Mouse (Mus musculus) right cerebral cortex, postnatal 14 days (tissue): ENCODE data around the gene Mllt10.

Experiments
- DNase-seq: peaks from one replicate; pipeline ENCODE4 v3.0.0; 2022

The Mllt10 gene

GRCm38 (mm10) chr2:18055016-18055928 lies at the start of gene Mllt10:
TSS of gene Mllt10 (plus strand) at chr2:18055237.
- DNase-seq: no peak

GRCm38 (mm10) chr2:18011226-18011625 lies 43.8 kb upstream of the Mllt10 start:
- DNase-seq: no peak

DNA sequence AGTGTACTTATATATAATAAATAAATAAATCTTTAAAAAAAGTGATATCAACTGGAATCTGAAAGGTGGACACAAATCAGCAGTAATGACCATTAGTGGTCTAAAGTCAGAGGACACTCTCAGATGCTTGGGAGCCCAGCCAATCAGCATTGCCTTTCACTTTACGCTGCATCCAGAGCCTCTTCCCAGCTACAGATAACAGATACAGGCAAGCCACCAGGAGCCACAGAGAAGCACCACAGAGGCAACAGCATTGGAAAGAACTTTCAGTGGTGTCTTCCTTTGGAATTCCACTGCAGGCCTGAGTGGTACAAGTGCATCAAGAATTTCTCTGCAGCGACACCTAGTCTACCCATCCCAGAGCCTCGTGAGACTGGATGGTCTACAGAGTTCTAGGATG lies 42.2 kb upstream of the Mllt10 start:
- DNase-seq: no peak

GRCm38 (mm10) chr2:18015581-18015980 lies 39.5 kb upstream of the Mllt10 start:
- no peak for DNase-seq

DNA sequence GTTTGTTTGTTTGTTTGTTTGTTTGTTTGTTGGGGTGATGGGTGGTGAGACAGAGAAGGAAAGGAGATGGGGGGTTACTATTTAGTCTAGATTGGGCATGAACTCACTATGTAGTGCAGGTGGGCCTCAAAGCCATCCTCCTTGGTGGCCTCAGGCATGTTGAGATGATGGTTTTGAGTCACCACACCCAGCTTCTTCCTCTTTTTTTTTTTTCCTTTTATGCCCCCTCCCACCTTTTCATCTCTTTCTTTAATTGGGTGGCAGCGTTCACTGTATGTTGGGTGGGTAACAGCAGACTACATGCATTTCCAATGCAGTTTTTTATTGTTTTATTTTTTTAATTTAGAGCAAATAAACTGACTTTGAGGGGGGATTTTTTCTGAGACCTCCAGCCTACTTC lies 38.4 kb upstream of the Mllt10 start:
- no peak for DNase-seq

- DNase-seq: no peak
Measured at GRCm38 (mm10) chr2:18017321-18017720, 37.7 kb upstream of the Mllt10 start.

GRCm38 (mm10) chr2:18019122-18019521 lies 35.9 kb upstream of the Mllt10 start:
- DNase-seq: no peak

GRCm38 (mm10) chr2:18022886-18023285 lies 32.2 kb upstream of the Mllt10 start:
- no peak for DNase-seq

DNA sequence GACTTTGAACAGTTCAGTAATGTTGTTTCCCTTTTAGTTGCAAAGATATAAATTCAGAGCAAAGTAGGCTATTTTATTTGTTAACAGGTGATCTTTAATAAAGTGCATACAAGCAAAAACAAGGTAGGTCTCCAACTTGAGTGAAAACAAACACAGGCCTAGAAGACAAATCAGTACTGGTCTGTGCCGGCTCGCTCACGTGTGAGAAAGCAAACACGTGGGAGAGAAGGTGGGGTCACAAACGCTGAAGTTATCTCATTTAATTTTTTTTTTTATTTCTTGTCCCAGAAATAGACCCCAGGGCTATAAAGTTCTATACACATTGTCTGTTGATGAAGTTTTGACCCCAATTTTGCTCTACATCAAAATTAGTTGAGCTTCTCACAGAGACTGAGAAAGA lies 29.9 kb upstream of the Mllt10 start:
- no peak for DNase-seq

DNA sequence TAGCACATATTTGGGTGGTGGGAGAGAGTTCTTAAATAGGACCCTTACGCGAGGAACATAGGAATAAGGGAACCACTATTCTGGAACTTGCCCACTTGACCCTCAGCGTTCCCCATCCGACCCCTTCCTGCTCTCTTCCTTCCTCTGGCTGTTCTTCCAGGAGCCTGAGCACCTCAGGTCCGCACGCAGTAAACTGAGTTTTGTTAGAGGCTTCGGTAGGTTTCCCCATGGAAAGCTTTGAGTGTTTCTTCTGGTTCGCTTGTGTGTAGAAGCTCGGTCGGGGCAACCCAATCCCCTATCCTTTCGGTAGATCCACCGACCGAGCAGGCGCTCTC lies 29.3 kb upstream of the Mllt10 start:
- DNase-seq: no peak

DNA sequence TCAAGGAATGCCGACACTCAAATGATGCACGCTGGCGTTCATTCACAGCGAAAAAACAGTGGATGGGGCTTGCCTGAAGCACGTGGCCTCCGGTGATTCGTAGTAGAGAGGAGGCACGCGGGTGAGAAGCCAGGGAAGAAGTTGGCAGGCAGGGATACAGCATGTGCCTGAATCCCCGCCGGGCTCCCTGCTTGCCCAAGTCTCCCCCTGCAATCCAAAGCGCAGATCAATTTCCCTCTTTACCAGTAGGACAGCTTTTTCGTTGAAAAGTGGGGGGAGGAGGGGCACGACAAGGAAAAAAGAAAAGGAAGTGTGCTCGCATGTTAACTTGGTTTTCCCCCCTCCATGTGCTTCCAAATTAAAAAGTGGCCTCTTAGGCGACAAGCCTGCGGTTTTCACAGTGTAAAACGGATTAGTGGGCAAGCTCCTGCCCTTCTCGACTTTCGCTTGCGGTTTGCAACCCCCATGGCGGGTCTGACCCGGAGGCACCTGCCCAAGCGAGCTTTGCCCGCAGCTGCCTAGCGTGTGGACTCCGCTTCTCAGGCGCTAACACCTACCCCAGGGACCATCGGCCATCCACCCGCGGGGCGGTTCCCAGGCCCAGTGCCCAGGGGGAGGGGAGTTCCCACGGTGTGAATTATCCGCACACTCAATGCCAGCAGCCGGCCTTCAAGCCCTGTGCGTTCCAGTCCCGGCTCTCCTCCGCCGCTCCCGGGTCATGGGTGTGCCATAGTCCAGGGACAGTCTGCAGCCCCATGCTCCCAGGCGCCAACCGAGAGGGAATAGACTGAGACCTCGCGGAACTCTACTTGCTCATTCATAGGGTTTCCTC lies 28.7 kb upstream of the Mllt10 start:
- DNase-seq: peak; percentile 33

- peak; percentile 90 for DNase-seq
Measured at GRCm38 (mm10) chr2:18027448-18028139, 27.4 kb upstream of the Mllt10 start.

DNA sequence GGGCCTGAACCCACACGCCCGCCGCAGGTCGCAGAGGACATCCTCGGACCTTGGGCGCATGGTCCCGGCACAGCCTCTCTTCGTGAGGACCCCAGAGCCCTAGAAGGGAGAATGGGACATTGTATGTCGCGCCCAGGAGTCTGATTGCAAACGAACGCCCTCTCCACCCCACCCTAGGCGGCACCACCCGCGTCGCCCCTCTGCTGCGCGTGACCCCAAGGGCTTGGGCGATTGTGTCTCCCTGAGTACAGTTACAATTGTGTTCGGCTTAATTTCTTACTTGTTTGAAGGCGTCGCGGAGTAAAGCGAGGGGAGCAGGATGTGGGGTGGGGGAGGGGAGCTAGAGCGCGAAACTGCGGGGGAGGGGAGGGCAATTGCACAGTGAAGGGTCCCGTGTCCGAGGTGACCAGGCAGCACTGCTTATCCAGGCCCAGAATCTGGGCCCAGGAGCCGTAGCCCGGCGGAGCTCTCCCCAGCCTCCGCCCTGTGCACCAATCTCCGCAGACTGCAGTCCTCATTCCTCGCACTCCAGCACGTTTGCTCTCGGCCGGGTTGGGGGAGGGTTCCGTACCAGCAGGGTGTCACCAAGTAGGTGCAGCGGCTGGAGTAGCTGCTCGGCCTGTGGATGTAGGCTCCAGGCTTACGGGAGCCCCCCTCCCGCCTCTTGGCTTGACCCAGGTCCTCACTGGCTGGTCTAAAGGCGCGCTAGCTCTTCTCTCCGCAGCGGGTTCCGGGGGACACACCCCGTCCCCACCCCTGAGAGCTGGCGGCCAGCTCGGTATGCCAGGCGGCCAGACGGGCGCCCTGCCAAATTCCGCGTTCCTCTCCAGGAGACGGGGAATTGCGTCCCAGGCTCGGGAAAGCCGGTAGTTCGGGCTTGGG lies 26.7 kb upstream of the Mllt10 start:
- peak; percentile 85 for DNase-seq

GRCm38 (mm10) chr2:18029656-18030055 lies 25.4 kb upstream of the Mllt10 start:
- DNase-seq: no peak

GRCm38 (mm10) chr2:18030581-18030980 lies 24.5 kb upstream of the Mllt10 start:
- DNase-seq: no peak

DNA sequence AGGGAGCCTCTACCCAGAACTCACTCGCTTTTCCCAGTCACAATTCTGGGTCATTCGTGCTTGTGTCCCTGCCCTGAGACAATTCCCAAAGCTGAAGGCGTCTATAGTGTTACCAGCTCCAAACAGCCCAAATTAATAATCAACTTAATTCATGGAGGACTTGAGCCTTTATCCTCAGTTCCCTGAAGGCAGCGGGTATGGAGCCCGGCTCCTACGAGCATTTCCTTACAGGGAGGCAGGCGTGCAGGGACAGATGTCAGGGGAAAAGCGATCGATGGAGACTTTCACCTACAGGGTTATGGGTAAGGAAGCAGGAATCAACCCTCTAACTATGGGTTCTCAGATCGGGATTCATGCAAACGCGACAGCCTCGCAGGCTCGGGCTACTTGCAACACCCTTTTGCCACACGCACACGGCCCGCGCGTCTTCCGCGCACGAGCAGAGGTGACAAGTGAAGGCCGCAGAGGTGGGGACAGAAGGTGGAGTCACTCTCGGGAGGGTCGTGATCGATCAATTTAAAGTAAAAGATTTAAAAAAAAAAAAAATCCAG lies 23.7 kb upstream of the Mllt10 start:
- peak; percentile 16 for DNase-seq

DNA sequence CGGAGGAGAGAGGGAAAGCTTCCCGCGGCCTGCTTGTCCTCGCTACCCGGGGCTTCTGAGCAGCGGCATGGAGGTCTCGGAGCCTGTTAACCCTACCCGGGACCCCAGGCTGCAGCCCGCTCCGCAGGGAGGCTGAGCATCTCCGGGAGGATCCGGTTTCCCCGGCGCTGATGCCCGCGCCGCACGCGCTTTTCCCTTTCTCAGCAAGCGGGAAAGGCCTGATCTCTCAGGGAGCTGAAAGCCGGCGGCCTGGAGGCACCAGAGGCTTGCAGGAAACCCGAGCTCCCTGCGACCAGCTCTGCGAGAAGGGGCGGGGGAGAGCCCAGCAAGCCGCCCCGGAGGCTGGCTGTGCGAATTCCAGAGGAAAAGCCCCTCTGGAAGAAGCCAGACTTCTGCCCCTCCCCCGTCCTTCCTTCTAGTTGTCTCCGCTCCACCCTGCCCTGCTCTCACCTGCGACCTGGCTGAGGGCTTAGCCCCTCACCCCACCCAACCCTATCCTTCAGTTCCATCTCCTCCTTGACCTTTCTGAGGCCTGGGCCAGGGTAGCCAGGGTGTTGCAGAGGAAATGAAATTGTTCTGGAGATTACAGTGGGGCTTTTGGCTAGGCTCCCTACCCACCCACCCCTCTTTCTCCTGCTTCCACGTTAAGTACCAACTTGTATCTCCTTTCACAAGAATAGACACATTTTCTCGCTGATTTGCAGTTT lies 23.1 kb upstream of the Mllt10 start:
- DNase-seq: peak; percentile 55

- no peak for DNase-seq
Measured at GRCm38 (mm10) chr2:18032538-18032895, 22.5 kb upstream of the Mllt10 start.

DNA sequence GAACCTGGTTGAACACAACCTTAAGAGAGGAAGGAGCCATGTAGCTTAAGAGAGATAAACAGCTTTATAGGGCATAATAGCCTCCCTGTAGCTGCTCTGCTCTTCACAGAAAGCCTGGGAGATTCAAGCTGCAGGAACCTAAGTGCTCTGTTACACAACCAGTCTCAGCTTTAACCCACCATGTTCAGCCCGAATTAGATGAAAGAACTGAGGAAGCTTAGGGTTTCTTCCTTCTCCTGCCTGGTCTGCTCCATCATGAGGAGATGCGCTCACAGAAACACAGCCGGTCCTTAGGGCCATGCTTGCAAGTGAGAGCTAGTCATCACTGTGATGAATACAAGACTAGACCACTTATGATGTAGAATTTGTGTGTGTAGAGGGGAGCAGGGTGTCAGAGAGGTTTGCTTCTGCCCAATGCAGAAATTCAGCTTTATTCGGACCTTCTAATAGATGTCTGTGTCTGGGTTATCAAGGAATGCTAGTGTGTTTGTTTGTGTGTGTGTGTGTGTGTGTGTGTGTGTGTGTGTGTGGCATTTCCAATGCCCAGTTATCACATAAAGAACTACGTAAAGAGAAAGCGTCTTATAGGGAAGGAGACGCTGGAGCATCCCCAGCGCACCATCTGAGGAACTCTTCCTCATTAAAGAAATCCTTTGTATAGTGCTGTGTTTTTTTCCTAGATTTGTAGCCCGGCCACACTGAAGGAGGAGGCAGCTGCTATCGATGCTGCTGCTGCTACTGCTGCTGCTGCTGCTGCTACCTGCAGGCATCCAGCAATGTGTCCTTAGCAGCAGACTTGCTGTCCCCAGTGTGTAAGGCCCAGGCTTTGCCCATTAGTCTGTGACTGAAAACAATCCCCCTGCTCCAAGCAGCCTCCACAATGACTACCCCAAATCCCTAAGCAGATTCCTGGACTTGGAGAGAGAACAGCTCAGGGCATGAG lies 21.6 kb upstream of the Mllt10 start:
- DNase-seq: no peak
